Mouse (Mus musculus) midbrain, embryonic 10.5 days (tissue): ENCODE measurements at regions not wholly inside any gene's neighbourhood (a gene's known extent, or its start where the extent isn't known, plus 50 kb on each side); places are given as distances from the start of the nearest gene placed in this dataset.

ENCODE experiments used
- DNase-seq: peaks from one replicate; pipeline ENCODE4 v3.0.0-alpha.2; 2017; ENCODE audit warnings: low spot score
- H3K27ac ChIP-seq: fragments of 300-500 bp; sonication (generic); replicated peaks from 2 replicates; pipeline ENCODE4 v1.5.1; 2016; ENCODE audit warnings: mild to moderate bottlenecking
- H3K27me3 ChIP-seq: fragments of 300-500 bp; sonication (generic); 2 replicates; pipeline ENCODE4 v1.6.1; 2016; ENCODE audit warnings: low read depth, mild to moderate bottlenecking; ENCODE audit not compliant: poor library complexity, severe bottlenecking
- H3K36me3 ChIP-seq: fragments of 300-500 bp; sonication (generic); 2 replicates; pipeline ENCODE4 v1.6.1; 2016; ENCODE audit warnings: mild to moderate bottlenecking, moderate library complexity
- H3K4me1 ChIP-seq: fragments of 300-500 bp; sonication (generic); 2 replicates; pipeline ENCODE4 v1.6.1; 2016
- H3K4me3 ChIP-seq: fragments of 300-500 bp; sonication (generic); 2 replicates; pipeline ENCODE4 v1.5.1; 2016; ENCODE audit warnings: mild to moderate bottlenecking, moderate library complexity
- H3K9me3 ChIP-seq: fragments of 300-500 bp; sonication (generic); replicated peaks from 2 replicates; pipeline ENCODE4 v1.6.1; 2016; ENCODE audit warnings: mild to moderate bottlenecking
- WGBS: fragments of 180-500 bp; shearing (Covaris S2); methylation state at CpG from one replicate; pipeline ENCODE4 v1.1.7; 2016; 5-methylcytosine and 5-hydroxymethylcytosine counted together

- DNase-seq, result no peak
- H3K9me3 ChIP-seq, result no peaks in the 10 kb centered on the region
Measured at GRCm38 (mm10) chr8:109087781-109088180, 406.0 kb upstream of the Pmfbp1 start.

DNA sequence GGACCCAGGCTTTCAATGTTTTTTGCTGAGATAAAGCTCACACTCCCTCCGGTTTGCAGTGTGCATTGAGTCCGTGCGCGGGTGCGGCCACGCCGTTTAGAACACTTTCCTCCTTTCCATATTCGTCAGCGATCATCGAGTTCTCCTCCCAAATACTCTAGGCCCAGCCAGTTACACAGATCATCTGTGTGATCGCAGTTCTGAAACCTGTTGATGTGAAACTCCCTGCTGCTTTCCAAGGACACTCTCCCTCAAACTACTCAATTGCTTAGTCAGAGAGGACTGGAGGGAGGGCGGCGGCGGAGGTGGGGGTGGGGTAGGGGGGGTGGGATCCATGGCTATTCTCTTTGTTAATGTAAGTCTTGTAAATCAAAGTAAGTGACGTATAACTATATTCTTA is 394.2 kb upstream of the Pmfbp1 start:
- DNase-seq, result no peak
- no peak overlapping the region for H3K27ac ChIP-seq
- no peaks in the 10 kb centered on the region for H3K9me3 ChIP-seq
- no peak overlapping the region for H3K4me3 ChIP-seq
- no peaks in the 10 kb centered on the region for H3K4me1 ChIP-seq
- no peaks in the 10 kb centered on the region for H3K27me3 ChIP-seq
- H3K36me3 ChIP-seq, result no peaks in the 10 kb centered on the region
- 92% methylated on average over 15 of the region's 15 CpGs for WGBS

More at GRCm38 (mm10) chr8:109087781-109088180, 406.0 kb upstream of the Pmfbp1 start:
- WGBS, result 54% methylated on average over 1 of the region's 1 CpGs
- H3K27me3 ChIP-seq, result no peaks in the 10 kb centered on the region
- no peaks in the 10 kb centered on the region for H3K36me3 ChIP-seq
- H3K27ac ChIP-seq, result no peak overlapping the region
- no peaks in the 10 kb centered on the region for H3K4me1 ChIP-seq
- no peak overlapping the region for H3K4me3 ChIP-seq

DNA sequence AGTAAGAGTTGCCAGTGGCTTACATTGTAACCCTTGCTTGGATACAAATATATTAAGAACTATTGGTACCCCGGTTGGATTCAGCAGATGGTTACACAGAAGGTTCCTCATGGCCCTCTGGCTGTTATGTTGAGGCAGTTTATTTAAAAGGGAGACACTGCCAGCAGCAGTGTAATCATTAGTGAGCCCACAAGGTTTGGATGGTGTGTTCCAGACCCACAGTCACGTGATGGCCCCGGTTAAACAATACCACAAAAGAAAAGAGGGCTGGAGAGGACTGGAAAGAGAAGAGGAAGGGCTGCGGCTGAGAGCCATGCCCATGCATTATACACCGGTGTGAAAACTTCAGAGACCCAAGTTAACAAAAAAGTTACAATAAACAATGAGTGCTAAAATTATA is 392.4 kb upstream of the Pmfbp1 start:
- Histone ChIP-seq H3K36me3 (no peaks in the 10 kb centered on the region), H3K4me1 (peaks cover 10% of the 10 kb centered on the region), H3K27ac (no peak overlapping the region), H3K27me3 (no peaks in the 10 kb centered on the region), H3K9me3 (no peaks in the 10 kb centered on the region), H3K4me3 (no peak overlapping the region)
- no peak for DNase-seq
- 89% methylated on average over 5 of the region's 5 CpGs for WGBS

GRCm38 (mm10) chr8:109104798-109105326 is 389.0 kb upstream of the Pmfbp1 start:
- no peak overlapping the region for H3K27ac ChIP-seq
- no peak for DNase-seq
- no peaks in the 10 kb centered on the region for H3K36me3 ChIP-seq
- no peak overlapping the region for H3K4me3 ChIP-seq
- WGBS, result 66% methylated on average over 6 of the region's 6 CpGs
- peaks cover 29% of the 10 kb centered on the region for H3K4me1 ChIP-seq
- H3K9me3 ChIP-seq, result no peaks in the 10 kb centered on the region
- H3K27me3 ChIP-seq, result no peaks in the 10 kb centered on the region

- peaks cover 29% of the 10 kb centered on the region for H3K4me1 ChIP-seq
- DNase-seq, result no peak
- 32% methylated on average over 6 of the region's 6 CpGs for WGBS
Measured at GRCm38 (mm10) chr8:109105693-109106092, 388.1 kb upstream of the Pmfbp1 start.

GRCm38 (mm10) chr8:109106971-109107370 is 386.9 kb upstream of the Pmfbp1 start:
- DNase-seq, result no peak
- no peak overlapping the region for H3K4me3 ChIP-seq
- 60% methylated on average over 9 of the region's 9 CpGs for WGBS
- H3K9me3 ChIP-seq, result no peaks in the 10 kb centered on the region
- no peaks in the 10 kb centered on the region for H3K36me3 ChIP-seq
- H3K27ac ChIP-seq, result no peak overlapping the region
- no peaks in the 10 kb centered on the region for H3K27me3 ChIP-seq
- H3K4me1 ChIP-seq, result peaks cover 29% of the 10 kb centered on the region

More at GRCm38 (mm10) chr8:109105693-109106092, 388.1 kb upstream of the Pmfbp1 start:
- Histone ChIP-seq H3K4me3 (no peak overlapping the region), H3K27me3 (no peaks in the 10 kb centered on the region), H3K9me3 (no peaks in the 10 kb centered on the region), H3K36me3 (no peaks in the 10 kb centered on the region), H3K27ac (no peak overlapping the region)

GRCm38 (mm10) chr8:109107762-109108161 is 386.1 kb upstream of the Pmfbp1 start:
- Histone ChIP-seq H3K9me3 (no peaks in the 10 kb centered on the region), H3K27me3 (no peaks in the 10 kb centered on the region), H3K36me3 (no peaks in the 10 kb centered on the region), H3K27ac (no peak overlapping the region), H3K4me1 (peaks cover 29% of the 10 kb centered on the region), H3K4me3 (no peak overlapping the region)
- 62% methylated on average over 12 of the region's 12 CpGs for WGBS
- DNase-seq, result no peak

DNA sequence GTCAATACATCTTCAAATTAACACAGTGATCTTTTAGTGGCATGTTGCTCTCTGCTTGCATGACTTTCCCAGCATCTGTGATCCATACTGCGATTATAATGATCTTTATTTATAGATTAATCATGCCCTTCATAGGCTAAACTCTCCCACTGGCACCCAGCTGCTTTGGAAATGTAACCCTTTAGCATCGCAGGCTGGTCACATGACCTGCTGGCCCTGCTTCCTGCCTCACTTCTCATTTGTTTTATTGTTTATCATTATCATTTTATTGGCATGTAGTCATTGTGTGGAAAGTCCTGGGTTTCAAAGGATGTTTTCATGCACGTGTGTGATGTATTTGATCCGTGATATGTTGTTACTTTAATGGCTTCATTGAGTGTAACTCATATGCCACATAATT is 384.4 kb upstream of the Pmfbp1 start:
- Histone ChIP-seq H3K9me3 (no peaks in the 10 kb centered on the region), H3K4me3 (no peak overlapping the region), H3K4me1 (peaks cover 29% of the 10 kb centered on the region), H3K36me3 (no peaks in the 10 kb centered on the region), H3K27me3 (no peaks in the 10 kb centered on the region), H3K27ac (no peak overlapping the region)
- 92% methylated on average over 4 of the region's 4 CpGs for WGBS
- no peak for DNase-seq

DNA sequence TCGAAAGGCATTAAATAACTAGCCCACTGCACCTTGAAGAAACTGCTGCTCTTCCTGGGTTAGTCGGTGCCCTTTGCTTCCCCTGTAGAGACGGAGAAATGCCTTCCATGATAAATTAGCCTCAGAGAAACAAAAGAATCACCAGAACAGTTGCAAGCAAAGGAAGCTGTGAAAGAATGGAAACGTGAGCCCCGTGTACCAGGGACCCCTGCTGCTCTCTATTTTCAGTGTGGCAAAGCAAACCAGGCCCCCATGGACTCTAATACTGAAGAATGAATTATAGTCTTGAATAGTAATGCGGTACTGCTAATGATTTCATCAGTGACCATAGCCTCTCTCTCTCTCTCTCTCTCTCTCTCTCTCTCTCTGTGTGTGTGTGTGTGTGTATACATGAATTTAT is 372.1 kb upstream of the Pmfbp1 start:
- Histone ChIP-seq H3K27ac (no peak overlapping the region), H3K4me1 (peaks cover 7% of the 10 kb centered on the region), H3K27me3 (no peaks in the 10 kb centered on the region), H3K36me3 (no peaks in the 10 kb centered on the region), H3K4me3 (no peak overlapping the region), H3K9me3 (no peaks in the 10 kb centered on the region)
- WGBS, result 24% methylated on average over 6 of the region's 6 CpGs
- DNase-seq, result no peak

DNA sequence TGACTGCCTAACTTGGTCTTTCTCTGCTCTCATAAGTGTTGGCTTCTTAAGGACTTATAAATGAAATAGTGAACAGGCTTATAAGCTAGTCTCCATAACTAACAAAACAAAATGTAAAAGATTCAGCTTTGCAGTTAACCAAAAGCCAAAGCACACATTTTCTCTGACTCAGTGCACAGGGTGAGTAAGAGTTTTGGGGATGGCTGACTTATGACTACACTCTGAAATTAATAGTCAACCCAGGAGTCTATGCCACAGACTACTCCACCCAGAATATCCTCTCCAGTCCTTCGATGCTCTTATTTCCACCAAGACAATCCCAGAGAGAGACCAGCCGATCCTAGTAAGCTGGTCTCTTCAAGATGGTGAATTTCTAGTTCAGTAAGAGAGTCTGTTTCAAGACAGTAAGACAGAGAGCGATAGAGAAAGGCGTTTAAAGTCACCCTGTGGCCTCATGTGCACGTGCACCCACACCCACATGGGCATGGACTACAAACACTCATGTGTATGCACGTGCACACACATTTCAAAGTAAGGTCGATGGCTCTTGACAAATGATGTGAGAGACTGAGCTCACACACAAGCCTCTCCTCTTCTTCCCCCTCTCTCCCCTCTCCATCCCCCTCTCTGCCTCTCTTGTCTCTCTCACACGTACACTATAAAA is 351.2 kb upstream of the Pmfbp1 start:
- Histone ChIP-seq H3K27me3 (no peaks in the 10 kb centered on the region), H3K4me1 (no peaks in the 10 kb centered on the region), H3K27ac (no peak overlapping the region), H3K36me3 (no peaks in the 10 kb centered on the region), H3K9me3 (no peaks in the 10 kb centered on the region), H3K4me3 (no peak overlapping the region)
- DNase-seq, result no peak
- 92% methylated on average over 8 of the region's 8 CpGs for WGBS

GRCm38 (mm10) chr8:109151711-109152110 is 342.1 kb upstream of the Pmfbp1 start:
- 89% methylated on average over 4 of the region's 4 CpGs for WGBS
- H3K4me3 ChIP-seq, result no peak overlapping the region
- no peak overlapping the region for H3K27ac ChIP-seq
- no peaks in the 10 kb centered on the region for H3K36me3 ChIP-seq
- H3K27me3 ChIP-seq, result no peaks in the 10 kb centered on the region
- peaks cover 13% of the 10 kb centered on the region for H3K9me3 ChIP-seq
- no peaks in the 10 kb centered on the region for H3K4me1 ChIP-seq
- no peak for DNase-seq

DNA sequence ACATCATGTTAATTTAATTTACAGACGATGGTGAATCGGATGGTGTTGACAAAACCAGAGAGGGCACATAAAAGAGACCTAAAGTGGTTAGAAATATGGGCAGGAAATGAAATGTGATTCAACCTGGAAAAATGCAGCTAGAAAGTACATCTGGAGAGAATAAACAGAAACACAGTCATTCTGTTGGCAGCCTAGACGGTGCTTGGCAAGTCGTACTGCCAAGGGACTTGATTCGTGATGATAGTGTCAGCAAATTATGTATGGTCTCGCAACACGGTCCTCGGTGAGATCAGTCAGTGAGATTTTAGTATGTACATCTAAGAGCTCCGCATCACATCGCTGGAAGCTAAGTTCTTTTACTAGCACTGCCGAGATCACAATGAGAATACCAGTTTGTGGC is 338.3 kb upstream of the Pmfbp1 start:
- no peak for DNase-seq
- Histone ChIP-seq H3K27ac (no peak overlapping the region), H3K4me3 (no peak overlapping the region), H3K4me1 (no peaks in the 10 kb centered on the region), H3K27me3 (no peaks in the 10 kb centered on the region), H3K9me3 (peaks cover 13% of the 10 kb centered on the region), H3K36me3 (no peaks in the 10 kb centered on the region)
- 91% methylated on average over 11 of the region's 11 CpGs for WGBS

- Histone ChIP-seq H3K27me3 (no peaks in the 10 kb centered on the region), H3K4me3 (no peak overlapping the region), H3K9me3 (peaks cover 8% of the 10 kb centered on the region), H3K27ac (no peak overlapping the region), H3K4me1 (no peaks in the 10 kb centered on the region), H3K36me3 (no peaks in the 10 kb centered on the region)
- no peak for DNase-seq
- 96% methylated on average over 8 of the region's 8 CpGs for WGBS
Measured at GRCm38 (mm10) chr8:109156016-109156415, 337.8 kb upstream of the Pmfbp1 start.
